Mouse (Mus musculus) skeletal muscle tissue, adult 2 months (tissue): Measurements from ENCODE around the gene Ksr2.
"Not testable (repeated sequence)": the region's sequence is repeated elsewhere in the genome, so short reads cannot be mapped to it uniquely, and the experiment has no call there.

Source experiments
- DNase-seq: peaks from one replicate; pipeline ENCODE4 v3.0.0-alpha.2; 2012; ENCODE audit warnings: low read depth, low spot score

The Ksr2 gene

DNA sequence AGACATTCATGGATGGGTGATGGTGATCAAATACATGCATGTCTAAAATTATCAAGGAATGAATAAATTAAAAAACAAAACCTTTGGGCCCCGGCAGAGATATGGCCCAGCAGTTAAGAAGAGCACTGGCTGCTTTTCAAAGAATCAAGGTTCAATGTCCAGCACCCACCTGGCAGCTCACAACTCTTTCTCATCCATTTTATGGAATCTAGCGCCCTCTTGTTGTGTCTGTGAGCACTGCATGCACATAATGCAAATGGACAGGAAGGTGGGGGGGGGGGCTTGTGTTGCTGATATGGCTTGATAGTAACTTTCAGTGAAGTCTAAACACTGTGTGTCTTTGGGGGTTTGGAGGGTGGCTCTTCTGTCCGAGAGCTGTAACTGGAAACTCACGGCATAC, 5.6 kb upstream of the Ksr2 start:
- DNase-seq = no peak

DNA sequence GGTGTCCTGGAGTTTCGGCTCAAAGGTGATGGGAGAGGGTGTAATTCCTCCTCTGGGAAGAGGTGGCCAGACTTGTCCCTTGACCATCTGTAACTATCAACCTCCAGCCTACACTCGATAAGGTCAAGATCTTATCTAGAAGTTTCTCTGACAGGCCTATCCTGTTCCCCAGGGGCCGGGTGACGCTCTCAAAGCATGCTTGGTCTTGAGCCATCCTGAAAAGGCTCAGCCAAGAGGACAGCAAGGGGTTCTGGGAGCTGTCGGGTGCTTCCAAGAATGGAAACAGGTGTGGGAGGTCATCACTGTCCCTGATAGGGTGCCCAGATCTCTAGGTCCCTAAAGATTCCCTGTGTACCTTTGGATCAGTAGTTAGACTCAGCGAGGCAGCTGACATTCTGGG, 4.4 kb upstream of the Ksr2 start:
- no peak for DNase-seq

DNA sequence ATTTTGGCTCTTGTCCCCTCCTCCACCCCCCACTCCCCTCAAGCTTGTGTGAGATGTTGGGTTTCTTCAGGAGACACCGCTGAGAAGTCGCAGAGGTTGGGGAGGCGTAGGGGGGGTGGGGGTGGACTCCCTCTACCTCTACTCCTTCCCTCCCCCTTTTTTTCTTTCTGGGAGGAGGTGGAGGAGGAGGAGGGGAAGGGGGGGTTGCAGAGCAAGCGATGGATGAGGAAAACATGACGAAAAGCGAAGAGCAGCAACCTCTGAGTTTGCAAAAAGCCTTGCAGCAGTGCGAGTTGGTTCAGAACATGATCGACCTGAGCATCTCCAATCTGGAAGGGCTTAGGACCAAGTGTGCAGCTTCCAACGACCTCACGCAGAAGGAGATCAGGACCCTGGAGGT, 811 bp downstream of the Ksr2 start:
- DNase-seq = no peak

DNA sequence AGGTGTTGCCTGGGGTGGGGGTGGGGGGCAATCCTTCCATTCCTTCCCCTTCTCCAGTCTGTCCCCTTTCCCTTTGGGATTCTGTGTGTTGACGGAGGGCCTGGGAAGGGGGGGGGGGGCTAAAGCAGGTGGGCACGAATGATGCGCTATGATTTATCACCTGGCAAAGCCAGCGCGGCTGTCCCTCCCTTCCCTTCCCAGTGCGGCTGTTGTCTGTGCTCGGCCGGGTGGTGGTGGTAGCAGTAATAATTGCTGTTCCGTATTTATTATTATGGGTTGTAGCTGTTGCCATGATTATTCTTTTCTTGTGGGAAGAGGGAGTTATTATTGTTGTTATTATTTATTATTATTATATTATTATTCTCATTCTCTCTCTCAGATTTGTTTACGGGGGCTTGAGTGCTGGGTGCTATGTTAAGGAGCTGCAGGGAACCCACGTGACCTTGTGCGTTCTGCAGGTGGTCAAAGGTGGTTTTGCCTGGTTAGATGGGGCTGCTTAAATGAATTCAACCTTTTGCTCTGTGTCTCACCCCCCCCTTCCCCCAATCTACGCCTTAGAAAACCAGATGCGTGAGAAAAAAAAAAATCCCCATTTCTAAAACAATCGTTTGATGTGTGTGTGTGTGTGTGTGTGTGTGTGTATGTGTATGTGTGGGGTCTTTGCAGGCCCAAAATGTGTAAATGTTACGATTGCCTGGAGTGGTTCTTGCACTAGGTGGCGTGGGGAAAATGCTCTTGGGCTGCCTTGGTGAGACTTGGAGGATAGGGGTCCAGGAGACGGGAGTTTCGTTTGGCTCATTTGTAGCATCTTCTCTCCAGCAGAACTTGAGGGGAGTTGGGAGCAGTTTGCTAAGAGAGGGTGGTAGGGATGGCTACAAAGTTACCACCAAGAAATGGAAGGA, 1.5 kb downstream of the Ksr2 start:
- DNase-seq = no peak

DNA sequence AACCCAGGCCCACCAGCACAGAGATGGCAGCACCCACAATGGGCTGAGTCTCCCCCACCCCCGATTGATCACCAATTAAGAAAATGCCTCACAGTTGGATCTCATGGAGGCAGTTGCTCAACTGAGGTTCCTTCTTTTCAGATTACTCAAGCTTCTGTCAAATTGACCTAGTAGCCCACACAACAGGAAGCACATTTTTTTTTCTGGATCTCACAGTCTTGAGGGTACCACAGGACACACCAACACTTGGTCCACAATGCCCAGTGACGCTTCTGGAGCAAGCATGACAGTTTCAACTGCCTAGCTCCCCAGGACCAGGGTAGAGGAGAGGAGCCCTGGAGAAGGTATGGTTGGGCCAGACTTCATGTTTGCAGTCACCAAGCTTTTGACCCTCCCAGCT, 3.6 kb downstream of the Ksr2 start:
- no peak for DNase-seq

DNA sequence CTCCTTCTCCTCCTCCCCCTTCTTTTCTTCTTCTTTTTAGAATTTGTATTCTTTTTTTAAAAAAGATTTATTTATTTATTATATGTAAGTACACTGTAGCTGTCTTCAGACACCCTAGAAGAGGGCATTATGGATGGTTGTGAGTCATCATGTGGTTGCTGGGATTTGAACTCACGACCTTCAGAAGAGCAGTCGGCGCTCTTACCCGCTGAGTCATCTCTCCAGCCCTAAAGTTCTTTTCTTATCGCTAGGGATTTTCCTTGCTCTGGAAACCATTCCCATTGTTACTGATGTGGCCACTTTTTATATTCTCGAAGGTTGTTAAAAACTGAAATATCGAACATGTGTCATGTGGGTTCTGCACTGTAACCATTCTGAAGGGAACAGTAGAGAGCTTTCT, 19.7 kb downstream of the Ksr2 start:
- not testable (repeated sequence) for DNase-seq

DNA sequence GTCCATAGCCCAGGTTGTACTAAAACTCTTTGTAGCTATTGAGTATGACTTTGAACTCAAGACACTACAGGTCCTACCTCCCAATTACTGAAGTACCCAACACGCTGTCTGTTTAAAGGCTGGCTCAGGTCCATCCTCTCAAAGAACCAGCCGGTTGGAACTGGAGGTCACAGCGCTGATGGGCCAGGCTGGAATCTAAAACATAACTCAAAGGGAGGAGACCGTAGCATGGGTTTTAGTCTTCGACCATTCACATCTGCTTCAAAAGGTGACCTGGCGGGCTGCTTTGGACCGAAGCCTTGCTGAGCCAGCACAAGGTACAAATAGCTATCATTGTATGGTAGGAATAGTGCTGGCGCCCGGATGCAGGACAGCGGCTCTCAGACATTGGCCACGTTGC, 26.5 kb downstream of the Ksr2 start:
- DNase-seq = no peak

DNA sequence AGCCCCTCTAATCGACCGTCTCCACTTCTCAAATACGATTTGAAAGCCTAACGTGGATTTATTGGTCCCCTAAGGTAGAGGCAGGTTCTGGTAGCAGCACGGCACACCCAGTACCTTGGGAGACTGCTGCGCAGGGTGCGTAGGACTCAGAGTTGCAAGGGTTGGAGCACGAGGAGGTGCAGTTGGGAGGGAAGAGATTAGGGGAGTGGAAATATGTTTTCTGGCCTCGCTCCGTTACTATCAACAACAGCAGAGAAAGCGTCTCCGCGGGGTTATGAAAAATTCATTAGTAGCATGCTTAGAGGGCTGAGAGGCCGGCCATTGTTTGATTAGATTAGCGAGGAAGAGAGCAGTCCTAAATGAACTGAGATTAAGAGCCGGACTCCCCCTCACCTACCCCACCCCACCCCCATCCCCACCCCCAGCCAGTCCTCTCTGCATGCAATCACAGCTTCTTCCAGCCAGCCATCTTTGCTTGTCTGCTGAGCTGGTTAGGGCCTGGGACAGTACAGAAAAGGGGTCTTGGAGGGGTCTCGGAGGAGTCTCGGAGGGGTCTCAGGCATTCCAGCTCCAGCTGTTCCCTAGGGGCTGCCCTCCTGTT, 27.5 kb downstream of the Ksr2 start:
- DNase-seq = no peak

DNA sequence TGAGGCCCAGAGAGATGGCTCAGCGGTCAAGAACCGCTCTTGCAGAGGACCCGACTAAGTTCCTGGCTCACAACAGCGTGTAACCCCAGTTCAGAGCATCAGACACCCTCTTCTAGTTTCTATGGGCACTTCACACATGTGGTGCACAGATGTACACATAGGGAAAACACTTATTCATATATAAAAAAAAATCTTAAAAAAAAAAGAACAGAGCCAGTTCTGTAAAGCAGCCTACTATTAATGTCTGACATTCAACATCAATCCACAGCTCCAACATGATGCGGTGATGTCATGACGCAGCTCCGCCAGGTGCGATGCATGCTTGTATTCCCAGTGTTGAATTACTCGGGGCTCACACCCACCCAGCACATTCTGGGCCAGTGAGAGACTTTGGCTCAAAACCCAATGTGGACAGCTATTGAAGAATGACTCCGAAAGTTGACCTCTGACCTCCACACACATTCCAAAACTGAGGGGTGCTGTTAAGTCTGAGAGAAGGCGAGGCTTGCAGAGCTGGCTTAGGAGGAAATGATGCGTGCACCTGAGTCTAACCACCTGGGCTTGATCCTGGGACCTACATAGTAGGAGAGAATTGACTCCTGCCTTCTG, 28.5 kb downstream of the Ksr2 start:
- DNase-seq = no peak

DNA sequence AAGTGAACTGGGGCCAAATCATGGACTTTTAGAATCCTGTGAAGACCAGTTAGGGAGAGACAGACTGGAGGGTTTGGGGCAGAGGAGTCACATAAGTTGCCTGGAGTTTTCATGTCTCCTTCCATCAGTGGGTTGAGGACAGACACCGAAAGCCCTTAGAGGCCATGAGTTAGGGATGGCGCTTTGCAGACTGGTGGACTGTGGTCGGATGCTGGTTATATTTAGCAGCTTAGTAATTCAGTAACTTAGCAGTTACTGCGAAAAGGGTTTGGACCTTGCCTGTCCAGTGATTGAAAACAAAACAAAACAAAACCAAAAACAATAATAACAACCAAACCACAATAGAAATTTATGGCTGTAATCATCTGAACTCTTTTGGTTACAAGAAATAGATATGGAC, 29.3 kb downstream of the Ksr2 start:
- no peak for DNase-seq

DNA sequence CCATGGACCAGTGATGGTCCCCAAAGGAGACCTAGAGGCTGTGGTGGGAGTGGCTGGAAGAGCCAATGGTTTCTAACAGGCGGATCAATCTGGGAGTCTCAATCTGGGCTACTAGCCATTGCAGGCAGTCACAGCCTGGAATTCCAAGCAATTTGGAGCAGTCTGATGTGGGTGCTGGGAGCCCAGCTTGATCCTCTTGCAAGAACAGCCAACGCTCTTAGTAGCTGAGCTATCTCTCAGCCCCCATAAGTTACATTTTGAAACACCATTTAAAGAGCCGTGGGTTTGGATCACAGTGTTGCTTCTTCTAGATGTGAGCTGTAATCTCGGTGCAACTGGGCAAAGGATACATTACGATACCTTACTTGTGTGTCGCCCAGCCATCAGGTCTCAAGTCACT, 30.1 kb downstream of the Ksr2 start:
- DNase-seq = no peak

DNA sequence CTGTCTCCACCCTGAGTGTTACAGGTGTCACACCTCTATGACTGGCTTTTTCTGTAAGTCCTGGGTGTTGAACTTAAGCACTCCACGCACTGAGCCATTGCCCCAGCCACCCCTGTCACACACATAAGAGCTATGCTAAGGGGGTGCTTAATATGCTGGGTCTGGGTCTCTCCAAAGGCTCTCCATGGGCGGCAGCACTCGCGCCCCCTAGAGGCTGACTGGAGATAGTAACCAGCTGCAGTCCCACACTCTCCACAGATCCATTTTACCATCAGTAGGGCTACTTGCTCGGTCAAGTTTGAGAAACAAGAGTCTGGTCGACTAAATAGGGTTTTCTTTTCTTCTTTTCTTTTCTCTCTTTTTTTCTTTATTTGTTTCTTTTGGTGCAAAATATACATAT, 33.9 kb downstream of the Ksr2 start:
- no peak for DNase-seq

DNA sequence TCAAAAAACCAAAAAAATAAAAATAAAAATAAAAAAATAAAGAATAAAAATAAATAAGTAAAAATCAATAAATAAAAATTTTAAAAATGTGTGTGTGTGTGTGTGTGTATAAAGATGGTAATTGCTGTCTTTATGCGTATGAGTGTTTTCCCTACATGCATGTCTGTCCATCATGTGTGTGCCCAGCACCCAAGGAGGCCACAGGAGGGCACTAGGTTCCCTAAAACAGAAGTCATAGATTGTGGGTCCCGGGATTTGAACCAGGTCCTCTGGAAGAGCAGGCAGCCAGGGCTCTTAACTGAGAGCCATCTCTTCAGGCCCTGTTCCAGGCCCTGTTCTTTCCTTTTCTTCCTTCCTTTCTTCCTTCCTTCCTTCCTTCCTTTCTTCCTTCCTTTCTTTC, 38.2 kb downstream of the Ksr2 start:
- DNase-seq = no peak

DNA sequence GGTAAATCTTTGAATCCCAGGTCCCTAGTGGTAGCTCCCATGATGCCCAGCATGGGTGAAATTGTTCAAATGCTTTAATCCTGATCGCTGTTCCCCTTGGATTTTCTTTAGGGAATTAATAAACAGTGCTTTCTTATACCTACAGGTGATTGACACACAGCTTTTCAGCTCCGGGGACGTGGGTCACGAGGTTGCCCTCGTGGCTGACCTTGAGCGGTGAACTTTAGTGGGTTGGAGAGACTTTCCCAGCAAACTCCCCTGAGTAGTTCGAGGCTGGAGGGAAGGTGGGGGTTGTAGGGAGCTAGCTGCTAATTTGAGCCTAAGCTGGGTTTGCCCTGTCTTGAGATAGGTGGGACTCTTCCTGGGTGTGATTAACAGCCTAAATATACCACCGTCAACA, 41.7 kb downstream of the Ksr2 start:
- DNase-seq = no peak

DNA sequence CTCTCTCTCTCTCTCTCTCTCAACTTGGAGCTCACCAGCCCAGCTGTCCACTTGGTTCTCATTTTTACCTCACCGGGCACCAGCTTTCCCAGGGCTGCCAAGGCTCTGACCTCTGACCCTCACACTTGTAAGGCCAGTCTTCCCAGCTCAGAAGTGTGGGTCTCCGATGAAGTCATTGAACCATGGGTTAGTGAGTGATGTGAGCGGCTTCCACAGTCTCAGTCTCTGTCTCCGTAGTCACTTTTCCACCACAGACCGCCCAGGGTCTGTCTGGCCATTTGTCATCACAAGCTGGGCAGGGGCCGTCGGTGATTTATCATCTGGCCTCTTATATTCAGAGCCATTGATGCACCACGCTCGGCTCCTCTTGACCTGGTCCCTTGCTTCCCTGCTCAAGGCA, 43.3 kb downstream of the Ksr2 start:
- no peak for DNase-seq

DNA sequence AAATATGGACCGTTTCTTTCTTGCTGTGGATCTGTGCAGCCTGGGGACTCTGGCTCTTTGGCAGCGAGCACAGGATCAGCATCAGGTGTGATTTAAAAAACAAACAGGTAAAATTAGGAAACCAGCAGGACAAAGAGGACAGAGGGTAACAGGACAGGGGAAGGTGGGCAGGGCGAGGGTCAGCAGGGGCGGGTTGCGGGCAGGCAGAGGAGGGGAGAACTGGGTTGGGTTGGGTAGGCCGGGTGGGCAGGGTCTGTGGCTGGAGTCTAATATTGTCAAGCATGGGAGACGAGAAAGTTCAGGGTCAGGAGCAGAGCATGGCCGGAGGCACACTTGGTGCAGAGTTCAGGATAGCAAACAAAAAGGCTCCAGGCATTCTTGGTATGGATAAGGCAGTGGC, 43.8 kb downstream of the Ksr2 start:
- no peak for DNase-seq

DNA sequence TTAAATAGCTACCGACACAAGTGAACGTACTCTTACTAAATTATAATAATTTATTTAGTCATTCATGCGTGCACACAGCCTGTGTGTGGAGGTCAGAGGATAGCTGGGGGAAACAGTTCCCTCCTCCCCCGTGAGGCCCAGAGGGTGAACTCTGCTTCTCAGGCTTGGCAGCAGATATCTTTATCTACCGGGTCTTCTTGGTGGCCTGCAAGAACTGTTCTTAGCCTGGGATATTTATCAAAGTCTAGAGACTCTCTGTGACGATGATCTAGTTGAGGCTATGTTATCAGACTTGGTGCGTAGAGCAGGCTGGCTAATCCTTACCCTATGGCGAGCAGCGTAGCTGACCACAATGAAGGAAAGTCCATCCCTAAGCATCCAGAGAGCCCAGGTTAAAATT, 45.1 kb downstream of the Ksr2 start:
- DNase-seq = no peak

DNA sequence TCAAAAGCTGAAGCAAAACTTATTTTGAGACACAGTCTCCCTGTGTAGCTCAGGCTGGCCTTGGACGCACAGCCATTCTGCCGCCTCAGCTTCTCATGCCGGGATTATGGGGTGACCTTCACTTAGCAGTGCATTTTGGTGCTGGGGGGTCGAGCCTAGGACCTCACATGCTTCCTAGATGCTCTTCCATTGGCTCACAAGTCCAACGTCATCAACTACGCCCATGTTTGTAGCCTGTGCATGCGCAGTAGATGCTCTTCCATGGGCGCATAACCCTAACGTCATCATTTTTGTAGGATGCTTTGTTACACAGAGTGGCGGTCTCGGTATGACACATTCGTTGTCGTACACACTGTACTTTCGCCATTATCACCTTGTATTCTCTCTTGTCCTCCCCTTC, 46.5 kb downstream of the Ksr2 start:
- DNase-seq = no peak

DNA sequence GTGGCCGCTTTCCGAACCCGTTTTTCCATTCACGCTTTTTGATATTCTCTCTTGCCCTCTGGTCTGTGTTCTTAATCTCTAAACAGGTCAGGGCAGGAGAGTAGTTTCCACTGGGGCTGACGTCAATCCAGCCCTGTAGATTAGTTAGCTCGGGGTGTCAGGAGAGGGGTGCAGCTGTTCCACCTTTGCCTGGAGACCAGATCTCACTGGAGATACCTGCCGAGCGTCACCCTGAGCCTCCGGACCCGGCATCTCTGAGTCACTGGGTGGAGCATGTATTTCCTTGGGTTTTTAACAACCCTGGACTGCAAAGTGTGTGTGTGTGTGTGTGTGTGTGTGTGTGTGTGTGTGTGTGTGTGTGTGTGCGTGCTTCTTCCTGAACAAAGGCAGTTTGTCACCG, 53.3 kb downstream of the Ksr2 start:
- DNase-seq = no peak

DNA sequence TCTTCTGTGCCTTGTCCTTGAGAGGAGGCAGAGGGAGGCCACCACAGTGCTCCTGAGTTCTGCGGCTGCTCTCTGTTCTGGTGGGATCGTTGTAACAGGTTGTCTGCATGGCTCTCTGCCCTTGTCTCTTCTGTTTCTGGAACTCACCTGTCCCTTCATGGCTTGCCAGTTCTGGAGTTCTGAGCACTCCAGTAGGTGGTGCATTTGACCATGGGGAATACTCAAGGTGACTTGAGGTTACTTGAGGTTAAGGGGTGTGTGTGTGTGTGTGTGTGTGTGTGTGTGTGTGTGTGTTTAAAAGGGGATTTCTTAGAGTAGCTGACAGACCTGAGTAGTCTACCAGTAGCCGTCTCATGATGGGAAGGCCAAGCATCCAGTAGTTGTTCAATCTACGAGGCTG, 55.2 kb downstream of the Ksr2 start:
- no peak for DNase-seq

DNA sequence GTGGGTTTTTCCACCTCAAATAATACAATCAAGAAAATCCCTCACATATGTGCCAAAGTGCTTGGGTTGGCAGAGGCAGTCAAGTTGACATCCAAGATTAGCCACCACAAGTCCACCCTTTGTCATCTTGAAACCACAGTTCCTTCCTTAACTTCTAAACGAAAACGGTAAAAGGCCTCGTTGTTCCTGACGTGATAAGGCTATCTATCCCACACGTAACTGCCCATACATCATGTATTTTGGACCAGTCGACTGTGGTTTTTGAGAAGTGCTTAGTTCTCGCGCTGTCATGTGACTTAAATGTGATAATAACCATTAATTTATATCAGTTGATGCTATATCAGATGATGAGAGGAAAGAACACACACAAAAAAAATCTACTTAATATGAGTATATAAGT, 55.8 kb downstream of the Ksr2 start:
- DNase-seq = no peak

DNA sequence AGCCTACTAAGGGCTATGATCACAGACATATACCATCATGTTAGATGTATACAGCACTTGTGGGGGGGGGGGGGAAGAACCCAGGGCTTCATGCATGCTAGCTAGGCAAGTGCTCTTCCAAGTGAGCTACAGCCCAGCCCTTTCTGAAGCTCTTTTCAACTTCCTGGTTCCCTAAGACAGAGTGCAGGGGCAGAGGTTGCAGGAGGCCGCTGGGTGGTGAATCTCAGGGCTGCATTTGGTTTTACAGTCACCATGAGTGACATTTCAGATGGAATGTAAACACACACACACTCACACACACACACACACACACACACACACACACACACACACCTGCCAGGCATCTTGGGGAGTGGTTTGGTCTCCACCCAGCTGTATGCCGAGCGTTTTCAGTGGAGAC, 67.4 kb downstream of the Ksr2 start:
- DNase-seq = no peak

DNA sequence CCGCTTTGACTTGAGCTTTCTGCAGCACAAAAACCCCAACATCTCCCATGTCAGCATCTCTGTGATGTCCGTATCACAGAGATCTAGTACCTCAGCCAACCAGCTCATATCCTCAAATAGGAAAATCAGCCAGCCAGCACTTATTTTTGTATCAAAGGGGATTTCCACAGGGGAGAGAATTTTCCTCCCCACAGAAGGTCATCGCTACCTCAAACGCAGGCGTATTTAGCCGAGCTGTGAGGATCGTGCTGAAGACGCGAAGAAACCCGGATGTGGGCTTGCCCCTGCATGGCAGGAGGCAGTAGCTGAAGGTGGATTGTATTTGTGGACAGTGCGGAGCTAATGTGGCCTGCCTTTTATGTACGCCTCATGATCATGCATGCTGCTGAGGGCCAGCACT, 67.8 kb downstream of the Ksr2 start:
- no peak for DNase-seq
